Mouse (Mus musculus) gonadal fat pad, adult 2 months (tissue): ENCODE results near the gene Nop10. TPM values are rescaled to one million over a fixed set of nuclear protein-coding genes. Genes with fewer than 3 reads are reported as not detected.

ENCODE experiments used
- DNase-seq: peaks from one replicate; pipeline ENCODE4 v3.0.0-alpha.2; 2012; ENCODE audit warnings: low read depth
- polyA plus RNA-seq: library from polyadenylated mRNA; depleted of rRNA; stranded (reverse); fragments of >200 nt; gene quantifications from 2 replicates; pipeline ENCODE4 v1.2.3, GENCODE M21; 2012; rRNA removed

The Nop10 gene
- 115 and 152 TPM in 2 replicates for polyA plus RNA-seq

DNA sequence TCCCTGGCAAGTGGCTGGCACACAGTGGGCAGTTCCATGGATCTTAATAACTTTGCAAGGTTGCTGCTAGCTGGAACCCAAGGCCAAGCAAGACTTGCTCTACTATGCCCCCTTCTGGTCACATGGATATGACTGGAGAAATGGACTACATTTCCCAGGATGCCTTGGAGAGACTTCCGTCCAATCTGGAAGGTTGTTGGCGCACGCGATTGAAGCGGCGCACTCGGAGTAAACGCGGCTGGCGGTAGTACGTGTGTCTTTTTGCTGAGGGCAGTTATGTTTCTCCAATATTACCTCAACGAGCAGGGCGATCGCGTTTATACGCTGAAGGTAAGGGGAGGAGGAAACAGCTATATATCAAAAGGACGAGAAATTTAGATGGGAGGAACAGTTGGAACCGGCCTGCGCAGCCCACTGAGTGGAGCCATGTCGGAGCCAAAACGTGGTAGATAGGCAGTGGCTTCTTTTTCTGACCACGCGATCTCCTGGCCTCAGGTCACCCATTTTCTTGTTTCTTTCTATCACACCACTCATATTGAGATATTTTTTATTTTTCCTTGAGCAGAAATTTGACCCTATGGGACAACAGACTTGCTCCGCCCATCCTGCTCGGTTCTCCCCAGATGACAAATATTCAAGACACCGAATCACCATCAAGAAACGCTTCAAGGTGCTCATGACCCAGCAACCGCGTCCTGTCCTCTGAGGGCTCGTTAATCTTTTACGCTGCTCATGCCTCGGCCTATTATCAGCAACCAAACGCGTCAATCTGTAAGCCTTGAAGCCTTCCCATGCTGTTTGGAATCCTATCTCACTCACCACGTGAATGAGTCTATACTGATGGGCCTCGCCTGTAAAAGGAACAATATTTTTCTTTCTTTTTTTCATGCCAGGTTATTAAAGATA, at the start of gene Nop10:
TSS of gene Nop10 (plus strand) at position 179 of the 906 bp plus-strand sequence.
- DNase-seq = no peak

DNA sequence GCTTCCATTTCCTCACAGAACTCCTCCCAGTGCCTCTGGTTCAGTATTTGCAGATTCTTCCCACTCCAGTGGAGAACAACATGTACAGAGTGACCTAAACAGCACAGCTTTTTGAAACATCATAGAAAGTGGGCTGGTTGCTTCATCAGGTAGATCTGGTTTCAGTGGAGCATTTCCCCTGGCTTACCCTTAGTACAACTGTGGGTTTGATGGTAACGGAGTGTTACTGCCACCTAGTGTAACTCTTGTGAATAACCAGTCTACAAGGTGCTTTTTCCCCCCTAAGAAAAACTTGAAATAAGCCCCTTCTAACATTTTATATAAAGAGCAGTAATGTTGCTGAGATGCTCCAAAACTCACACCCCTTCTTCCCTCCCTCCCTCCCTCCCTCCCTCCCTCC, 45.7 kb upstream of the Nop10 start:
- DNase-seq = no peak

GRCm38 (mm10) chr2:112217614-112218013, 44.1 kb upstream of the Nop10 start:
- DNase-seq = no peak

GRCm38 (mm10) chr2:112220880-112221279, 40.8 kb upstream of the Nop10 start:
- DNase-seq = no peak

GRCm38 (mm10) chr2:112222607-112223006, 39.1 kb upstream of the Nop10 start:
- DNase-seq = no peak

GRCm38 (mm10) chr2:112224356-112224755, 37.4 kb upstream of the Nop10 start:
- DNase-seq = no peak

DNA sequence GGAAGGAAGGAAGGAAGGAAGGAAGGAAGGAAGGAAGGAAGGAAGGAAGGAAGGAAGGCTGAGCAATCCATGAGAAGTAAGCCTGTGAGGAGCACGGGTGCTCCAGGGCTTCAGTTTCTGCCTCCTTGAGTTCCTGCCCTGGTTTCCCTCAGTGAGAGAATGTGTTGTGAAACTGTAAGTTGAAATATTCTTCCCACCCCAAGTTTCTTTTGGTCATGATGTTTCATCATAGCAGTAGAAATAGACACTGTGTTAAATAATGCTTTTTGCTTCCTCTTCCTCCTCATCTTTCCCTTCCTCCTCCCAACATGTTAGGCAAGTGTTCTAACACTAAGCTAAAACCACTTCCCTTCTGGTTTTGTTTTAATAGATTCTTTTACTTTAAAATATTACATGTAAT, 29.1 kb upstream of the Nop10 start:
- DNase-seq = no peak

GRCm38 (mm10) chr2:112236620-112237019, 25.1 kb upstream of the Nop10 start:
- no peak for DNase-seq

DNA sequence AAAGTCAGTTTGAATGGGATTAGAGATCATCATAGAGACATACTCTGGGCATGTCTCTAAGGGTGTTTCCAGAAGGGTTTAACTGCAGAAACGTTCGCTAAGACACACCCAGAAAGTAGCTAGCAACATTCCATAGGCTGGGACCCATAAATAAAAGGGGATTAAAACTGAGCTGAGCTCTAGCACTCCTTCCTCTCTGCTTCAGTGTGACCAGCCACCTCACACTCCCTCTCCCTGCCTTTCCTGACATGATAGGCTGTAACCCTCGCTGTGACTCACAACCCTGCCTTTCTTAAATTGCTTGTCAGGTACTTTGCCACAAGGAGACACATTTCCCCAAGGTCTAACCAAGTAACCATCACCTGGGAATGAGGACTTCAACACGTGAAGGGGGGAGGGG, 23.7 kb upstream of the Nop10 start:
- DNase-seq = no peak

DNA sequence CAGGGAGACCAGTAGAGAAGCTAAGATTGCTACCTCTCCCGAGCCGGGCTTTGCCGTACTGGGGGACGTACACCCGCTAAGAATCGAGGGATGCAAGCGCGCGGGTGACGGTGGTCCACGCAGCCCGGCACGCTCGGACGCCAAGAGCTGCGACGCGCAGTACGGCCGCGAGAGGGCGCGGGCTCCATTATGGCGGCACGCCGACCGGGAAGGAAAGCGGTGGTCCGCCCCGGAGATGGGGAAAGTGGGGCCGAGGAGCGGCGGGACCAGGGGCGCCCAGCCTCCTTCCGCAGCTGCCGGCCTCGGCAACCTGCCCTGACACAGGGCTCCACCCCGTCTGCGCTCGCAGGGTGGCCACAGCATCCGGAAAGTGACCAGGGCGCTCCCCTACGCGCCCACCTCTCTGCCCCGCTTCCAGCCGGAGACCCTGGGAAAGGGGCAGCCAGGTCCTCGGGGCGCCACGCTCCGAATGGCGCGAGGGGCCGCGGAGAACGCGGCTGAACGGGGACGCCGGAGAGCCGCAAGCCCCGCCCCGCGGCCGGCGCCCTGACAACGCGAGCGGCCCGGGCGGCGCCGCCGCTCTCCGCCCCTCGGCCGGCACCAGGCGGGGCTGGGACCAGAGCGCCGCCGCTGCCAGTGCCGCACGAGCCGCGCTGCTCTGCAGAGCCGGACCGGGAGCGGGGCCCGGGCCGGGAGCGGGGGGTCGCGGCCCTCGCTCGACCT, 22.4 kb upstream of the Nop10 start, which contains the start of gene Lpcat4:
TSS of gene Lpcat4 (plus strand) at position 257 of the 723 bp plus-strand sequence.
- no peak for DNase-seq

DNA sequence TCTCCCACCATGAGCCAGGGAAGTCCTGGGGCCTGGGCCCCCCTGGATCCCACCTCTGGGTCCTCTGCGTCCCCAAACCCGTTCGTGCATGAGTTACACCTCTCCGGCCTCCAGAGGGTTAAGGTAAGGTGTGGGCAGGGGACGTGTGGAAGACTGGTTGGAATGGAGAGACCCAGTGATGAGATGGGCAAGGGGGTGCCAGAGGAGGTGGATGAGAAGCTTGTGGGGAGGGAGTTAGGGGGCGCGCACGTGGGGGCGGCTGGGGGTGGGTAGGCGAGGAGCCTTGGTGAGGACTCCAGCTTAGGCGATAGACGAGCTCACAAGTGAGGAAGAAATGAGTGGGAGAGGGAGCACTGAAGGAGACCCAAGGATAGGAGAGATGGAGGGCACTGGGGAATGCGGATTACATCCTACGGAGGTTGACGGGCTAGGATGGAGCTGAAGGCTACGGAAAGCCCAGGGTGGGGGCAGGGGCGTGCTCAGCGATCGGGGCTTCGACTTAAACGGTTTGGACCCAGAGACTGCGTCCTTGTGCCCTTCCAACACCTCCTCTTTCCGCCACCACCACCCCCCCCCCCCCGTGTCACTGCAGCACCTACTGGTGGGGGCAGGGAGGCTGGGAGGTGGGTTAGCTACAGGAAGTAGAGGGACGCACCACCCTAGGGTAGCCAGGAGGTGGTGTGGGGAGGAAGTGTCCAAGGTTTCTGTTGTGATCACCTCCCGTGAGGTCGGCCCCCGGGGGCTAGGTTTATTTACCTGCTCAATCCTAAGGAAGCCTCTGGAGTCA, 21.6 kb upstream of the Nop10 start:
- no peak for DNase-seq

DNA sequence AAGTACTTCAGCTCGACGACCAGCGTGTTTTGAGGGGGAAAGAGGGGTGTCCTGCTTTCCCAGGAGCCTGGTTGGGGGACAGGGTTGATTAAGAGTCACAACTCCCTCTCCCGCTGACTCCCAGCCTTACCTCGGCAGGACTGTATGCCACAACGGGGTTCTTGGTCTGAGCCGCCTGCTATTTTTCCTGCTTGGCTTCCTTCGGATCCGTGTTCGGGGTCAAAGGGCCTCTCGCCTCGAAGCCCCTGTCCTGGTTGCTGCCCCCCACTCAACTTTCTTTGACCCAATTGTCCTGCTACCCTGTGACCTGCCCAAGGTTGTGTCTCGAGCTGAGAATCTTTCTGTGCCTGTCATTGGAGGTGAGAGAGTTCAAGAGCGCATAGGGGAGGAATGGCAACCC, 19.9 kb upstream of the Nop10 start:
- DNase-seq = no peak

DNA sequence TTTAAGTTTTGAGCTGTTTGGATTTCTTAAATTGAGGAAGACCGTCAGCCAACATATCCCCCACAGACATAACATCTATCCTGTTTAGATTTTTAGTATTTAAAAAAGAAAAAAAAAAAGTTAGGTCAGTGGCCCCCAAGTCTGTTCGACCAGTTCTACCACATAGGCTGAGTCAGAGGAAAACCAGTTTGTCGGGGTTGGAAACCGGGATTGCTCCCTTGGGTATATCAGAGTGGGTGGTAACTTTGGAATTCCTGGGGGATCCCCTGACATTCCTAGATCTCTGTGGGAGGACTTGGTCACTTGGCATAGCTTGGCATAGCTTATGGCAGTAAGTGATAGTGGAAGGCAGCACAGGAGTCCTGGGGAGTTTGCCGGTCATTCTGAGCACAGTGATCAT, 16.4 kb upstream of the Nop10 start:
- no peak for DNase-seq

DNA sequence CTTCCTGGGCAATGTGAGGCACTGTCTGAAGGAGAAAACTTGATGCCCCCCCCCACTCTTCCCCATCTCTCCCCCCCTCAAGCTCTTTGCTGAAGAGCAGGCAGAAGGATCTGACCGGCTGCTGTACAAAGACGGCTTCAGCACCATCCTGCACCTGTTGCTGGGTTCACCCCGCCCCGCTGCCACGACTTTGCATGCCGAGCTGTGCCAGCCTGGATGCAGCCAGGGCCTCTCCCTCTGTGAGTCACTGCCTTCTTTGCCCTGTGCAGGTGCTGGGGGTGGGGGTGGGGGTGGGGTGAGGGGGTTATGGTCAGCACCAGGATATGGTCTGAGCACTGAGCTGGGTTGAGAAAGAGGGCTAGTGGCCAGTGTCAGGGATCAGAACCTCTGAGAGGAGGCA, 15.5 kb upstream of the Nop10 start:
- no peak for DNase-seq

DNA sequence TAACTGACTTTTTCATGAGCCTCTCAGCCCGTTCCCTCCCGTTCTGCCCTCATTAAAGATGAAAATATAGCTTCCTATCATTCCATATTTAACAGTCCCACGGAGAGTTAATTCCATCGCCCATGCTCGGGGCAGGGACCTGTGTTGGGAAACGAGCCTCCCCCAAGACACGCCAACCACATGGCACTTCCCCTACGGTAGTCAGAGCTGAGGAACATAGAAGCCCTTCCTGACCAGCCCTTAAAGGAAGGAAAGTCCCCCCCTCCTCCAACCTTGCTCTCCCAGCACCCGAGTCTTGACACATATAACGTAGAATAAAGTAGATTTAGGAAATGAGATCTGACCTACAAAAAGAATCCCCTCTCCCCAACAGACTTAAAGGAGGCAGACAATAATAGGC, 14.4 kb upstream of the Nop10 start:
- DNase-seq = no peak

DNA sequence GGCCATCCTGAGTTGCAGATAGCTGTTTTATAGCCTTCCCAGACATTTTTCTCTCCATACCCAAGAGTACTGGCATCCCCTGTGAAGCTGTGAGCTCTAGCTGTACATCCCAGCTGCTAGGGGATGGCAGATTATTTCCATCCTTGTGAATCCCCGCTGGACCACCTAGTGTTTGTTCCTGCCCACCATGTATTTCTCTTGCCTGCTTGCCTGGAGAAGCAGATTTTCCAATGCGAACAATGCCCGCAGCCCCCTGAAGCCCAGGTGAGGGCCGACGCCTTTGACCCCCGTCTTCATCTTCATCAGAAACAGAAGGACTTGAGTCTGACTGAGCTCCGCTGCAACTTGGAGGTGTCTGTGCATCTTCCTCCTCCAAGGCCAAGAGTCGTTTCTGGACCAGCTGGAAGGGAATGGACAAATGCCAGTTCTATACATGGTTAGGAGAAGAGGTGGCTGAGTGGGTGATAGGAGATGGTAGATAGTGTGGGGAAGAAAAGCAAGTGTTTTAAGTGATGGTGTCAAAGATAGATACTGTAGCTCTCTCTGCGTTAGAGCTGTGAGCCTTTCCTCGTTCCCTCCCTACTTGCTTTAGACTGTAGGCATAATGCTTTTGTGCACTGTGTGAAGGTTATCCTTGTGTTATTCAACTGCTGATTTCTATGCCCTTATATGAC, 11.8 kb upstream of the Nop10 start:
- DNase-seq = no peak

GRCm38 (mm10) chr2:112254675-112255515, 6.8 kb upstream of the Nop10 start:
- DNase-seq = no peak

- no peak for DNase-seq
These were observed 2.3 kb upstream of the Nop10 start, which contains the start of gene Nutm1 for GRCm38 (mm10) chr2:112259241-112259962. Gene Nutm1, minus strand, starts transcription at chr2:112259291.

- DNase-seq = no peak
These were observed 1.1 kb downstream of the Nop10 start for GRCm38 (mm10) chr2:112262779-112263295.

DNA sequence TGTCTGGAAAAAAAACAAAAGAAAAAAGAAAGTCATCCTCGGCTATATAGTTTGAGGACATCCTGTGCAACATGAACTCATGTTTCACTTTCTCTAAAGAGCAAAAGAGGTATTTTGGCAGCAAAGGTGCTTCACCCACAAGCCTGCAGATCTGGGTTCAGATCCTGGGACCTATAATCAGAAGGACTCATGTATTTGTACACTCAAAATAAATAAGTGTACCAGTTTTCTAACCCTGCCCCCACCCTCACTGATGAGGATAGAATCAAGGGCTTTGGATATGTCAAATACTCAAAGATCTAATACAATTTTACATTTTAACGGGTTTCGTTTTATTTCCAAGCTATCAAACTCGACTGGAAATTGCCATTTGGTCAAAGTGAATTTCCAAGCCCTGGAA, 2.6 kb downstream of the Nop10 start:
- no peak for DNase-seq
